Mouse (Mus musculus) liver, embryonic 12.5 days (tissue): ENCODE data around the gene Gm17359. TPM values are rescaled to one million over a fixed set of nuclear protein-coding genes. Genes with fewer than 3 reads are reported as not detected.

Experiments used
- ATAC-seq: fragments of 200-750 bp; cut with Nextera tagmentation; 2 replicates; pipeline ENCODE4 v1.8.0; 2017; ENCODE audit warnings: moderate number of reproducible peaks, mild to moderate bottlenecking, moderate library complexity
- H3K27ac ChIP-seq: fragments of 300-500 bp; sonication (generic); 2 replicates; pipeline ENCODE4 v1.5.1; 2016; ENCODE audit warnings: mild to moderate bottlenecking
- H3K27me3 ChIP-seq: fragments of 300-500 bp; sonication (generic); replicated peaks from 2 replicates; pipeline ENCODE4 v1.6.1; 2016; ENCODE audit warnings: mild to moderate bottlenecking, moderate library complexity
- H3K36me3 ChIP-seq: fragments of 300-500 bp; sonication (generic); 2 replicates; pipeline ENCODE4 v1.6.1; 2016; ENCODE audit warnings: mild to moderate bottlenecking, moderate library complexity
- H3K4me1 ChIP-seq: fragments of 300-500 bp; sonication (generic); 2 replicates; pipeline ENCODE4 v1.6.1; 2016
- H3K4me2 ChIP-seq: fragments of 300-500 bp; sonication (generic); 2 replicates; pipeline ENCODE4 v1.6.1; 2016; ENCODE audit warnings: mild to moderate bottlenecking, moderate library complexity
- H3K4me3 ChIP-seq: fragments of 300-500 bp; sonication (generic); 2 replicates; pipeline ENCODE4 v1.5.1; 2016; ENCODE audit warnings: mild to moderate bottlenecking, moderate library complexity
- H3K9ac ChIP-seq: fragments of 300-500 bp; sonication (generic); 2 replicates; pipeline ENCODE4 v1.6.1; 2016; ENCODE audit warnings: mild to moderate bottlenecking, moderate library complexity
- H3K9me3 ChIP-seq: fragments of 300-500 bp; sonication (generic); replicated peaks from 2 replicates; pipeline ENCODE4 v1.6.1; 2016; ENCODE audit warnings: mild to moderate bottlenecking, moderate library complexity
- WGBS: fragments of 180-500 bp; shearing (Covaris S2); methylation state at CpG from one replicate; pipeline ENCODE4 v1.1.7; 2016; ENCODE audit not compliant: insufficient replicate concordance; 5-methylcytosine and 5-hydroxymethylcytosine counted together
- polyA plus RNA-seq: library from polyadenylated mRNA; unstranded; fragments of >200 nt; fragmentation: Nextera tagmentation; extraction: Ambion mirVana; gene quantifications from 2 replicates; pipeline ENCODE4 v1.2.1, GENCODE M21; 2016

Gm17359 gene
- polyA plus RNA-seq, 1 experiment from 2014 or later, result not detected

DNA sequence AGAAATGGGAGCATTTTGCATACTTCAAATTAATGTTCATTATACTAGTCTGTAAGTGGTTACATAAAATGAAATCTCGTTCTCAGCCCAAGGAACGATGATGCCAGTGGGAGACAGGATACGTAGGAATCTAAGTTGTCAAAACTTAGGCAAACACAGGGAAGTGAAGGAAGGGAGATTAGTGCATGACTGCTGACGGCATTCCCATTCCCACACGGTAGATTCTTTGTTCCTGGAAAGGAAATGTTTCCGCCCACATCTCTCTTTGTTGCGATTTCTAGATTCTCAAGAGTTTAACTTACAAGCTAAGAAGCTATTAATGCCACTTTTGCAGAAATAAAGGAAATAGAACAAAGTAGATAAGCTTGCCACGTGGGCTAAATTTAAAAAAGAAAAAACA is 29.6 kb downstream of the Gm17359 start:
- no peaks in the 10 kb centered on the region for H3K27me3 ChIP-seq
- H3K27ac ChIP-seq, result no peak overlapping the region
- 55% methylated on average over 8 of the region's 8 CpGs for WGBS
- H3K36me3 ChIP-seq, result no peaks in the 10 kb centered on the region
- no peak for ATAC-seq
- H3K9ac ChIP-seq, result no peak overlapping the region
- H3K4me1 ChIP-seq, result no peaks in the 10 kb centered on the region
- no peak overlapping the region for H3K4me2 ChIP-seq
- H3K4me3 ChIP-seq, result no peak overlapping the region
- no peaks in the 10 kb centered on the region for H3K9me3 ChIP-seq

DNA sequence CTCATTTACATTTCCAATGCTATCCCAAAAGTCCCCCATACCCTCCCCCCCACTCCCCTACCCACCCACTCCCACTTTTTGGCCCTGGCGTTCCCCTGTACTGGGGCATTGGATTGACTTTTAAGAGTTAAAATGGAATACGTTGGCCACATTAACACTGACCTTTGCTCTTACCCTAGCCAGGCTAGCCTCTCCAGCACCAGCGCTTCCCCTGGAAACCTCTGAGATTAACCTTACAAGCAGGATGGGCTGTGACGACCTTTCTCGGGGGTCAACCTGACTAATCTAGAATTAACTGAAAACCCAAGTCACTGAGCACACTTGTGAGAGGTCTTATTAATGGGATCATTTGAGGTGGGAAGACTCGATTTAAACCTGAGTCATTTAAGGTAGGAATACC is 31.8 kb downstream of the Gm17359 start:
- Histone ChIP-seq H3K27me3 (no peaks in the 10 kb centered on the region), H3K9ac (no peak overlapping the region), H3K27ac (no peak overlapping the region), H3K9me3 (no peaks in the 10 kb centered on the region), H3K36me3 (no peaks in the 10 kb centered on the region), H3K4me1 (no peaks in the 10 kb centered on the region), H3K4me2 (no peak overlapping the region), H3K4me3 (no peak overlapping the region)
- WGBS, result 49% methylated on average over 6 of the region's 6 CpGs
- no peak for ATAC-seq

DNA sequence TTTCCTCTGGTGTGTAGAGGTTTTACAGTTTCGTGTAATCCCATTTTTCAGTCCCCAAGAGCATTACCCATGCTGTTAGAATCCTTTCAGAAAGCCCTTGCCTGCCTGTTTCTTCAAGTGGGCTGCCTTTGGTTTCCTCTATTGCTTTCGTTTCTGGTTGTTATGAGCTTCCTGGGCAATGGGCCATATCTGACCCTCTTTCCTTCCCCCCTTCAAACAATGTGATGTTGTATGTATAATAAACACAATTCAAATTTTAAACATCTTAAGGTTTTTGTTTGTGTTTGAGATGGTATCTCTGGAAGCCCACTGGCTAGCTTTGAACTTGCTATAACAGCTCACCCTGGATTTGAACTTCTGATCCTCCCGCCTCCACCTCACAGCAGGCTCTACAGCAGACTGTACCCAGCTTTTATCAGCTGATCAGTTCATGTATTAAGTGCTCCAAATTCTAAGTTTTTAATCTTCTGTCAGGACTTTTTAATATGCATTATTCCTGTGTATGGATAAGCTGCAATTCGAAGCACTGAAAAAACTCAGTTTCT is 34.0 kb downstream of the Gm17359 start:
- Histone ChIP-seq H3K9me3 (no peaks in the 10 kb centered on the region), H3K27me3 (no peaks in the 10 kb centered on the region), H3K27ac (no peak overlapping the region), H3K36me3 (no peaks in the 10 kb centered on the region), H3K4me1 (no peaks in the 10 kb centered on the region), H3K4me2 (no peak overlapping the region), H3K4me3 (no peak overlapping the region), H3K9ac (no peak overlapping the region)
- 53% methylated on average over 4 of the region's 4 CpGs for WGBS
- ATAC-seq, result no peak

DNA sequence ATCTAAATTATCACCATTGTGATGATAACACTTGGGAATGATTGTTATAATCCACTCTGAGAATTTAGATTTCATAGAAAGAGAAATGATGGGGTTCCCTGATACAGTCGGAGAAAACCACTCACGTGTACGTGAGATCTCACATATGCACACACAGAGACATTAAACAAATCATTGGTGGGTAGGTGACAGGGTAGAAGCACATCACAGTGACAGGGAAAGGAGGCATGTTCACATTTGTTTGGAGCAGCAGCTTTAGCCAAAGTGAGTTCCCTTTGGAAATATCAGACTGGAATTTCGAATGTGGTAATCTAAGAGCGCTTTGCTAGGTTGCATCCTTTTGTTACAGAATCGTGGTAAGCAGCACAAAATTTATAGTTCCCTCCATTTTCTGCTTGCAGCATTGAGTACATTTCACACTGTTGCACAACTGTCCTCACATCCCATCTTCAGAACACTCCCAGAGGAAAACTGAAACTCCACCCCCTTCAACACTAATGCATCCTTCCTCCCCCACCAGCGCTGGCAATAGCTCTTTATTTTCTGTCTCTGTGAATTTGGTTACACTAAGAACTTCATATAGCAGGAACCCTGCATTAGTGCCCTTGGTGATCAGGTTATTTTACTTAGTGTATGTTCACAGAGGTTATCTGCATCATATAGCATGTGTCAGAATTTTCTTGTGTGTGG is 35.2 kb downstream of the Gm17359 start:
- no peak for ATAC-seq
- H3K27ac ChIP-seq, result no peak overlapping the region
- no peak overlapping the region for H3K9ac ChIP-seq
- no peaks in the 10 kb centered on the region for H3K27me3 ChIP-seq
- 64% methylated on average over 7 of the region's 7 CpGs for WGBS
- H3K9me3 ChIP-seq, result no peaks in the 10 kb centered on the region
- H3K4me2 ChIP-seq, result no peak overlapping the region
- H3K36me3 ChIP-seq, result no peaks in the 10 kb centered on the region
- H3K4me1 ChIP-seq, result no peaks in the 10 kb centered on the region
- no peak overlapping the region for H3K4me3 ChIP-seq

DNA sequence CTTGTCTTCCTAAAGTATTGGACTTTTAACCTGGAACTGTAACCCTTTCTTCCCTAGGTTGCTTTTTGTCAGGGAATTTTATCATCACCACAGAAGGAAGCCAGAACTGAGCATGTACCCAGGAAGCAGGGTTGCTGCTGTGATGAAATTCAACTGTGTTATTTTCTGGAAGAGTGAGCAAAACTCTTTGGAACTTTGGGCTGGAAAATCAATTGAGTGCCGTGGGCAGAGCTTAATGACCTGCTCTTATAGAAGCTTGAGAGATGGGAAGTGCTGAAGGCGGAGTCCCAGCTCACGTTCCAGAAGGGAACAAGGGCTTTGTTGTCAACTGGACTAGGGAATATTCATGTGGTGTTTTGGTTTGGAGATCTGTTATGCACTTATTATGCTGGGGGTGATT is 37.5 kb downstream of the Gm17359 start:
- Histone ChIP-seq H3K27me3 (no peaks in the 10 kb centered on the region), H3K27ac (no peak overlapping the region), H3K36me3 (no peaks in the 10 kb centered on the region), H3K9me3 (no peaks in the 10 kb centered on the region), H3K9ac (no peak overlapping the region), H3K4me3 (no peak overlapping the region), H3K4me1 (no peaks in the 10 kb centered on the region), H3K4me2 (no peak overlapping the region)
- ATAC-seq, result no peak
- WGBS, result 55% methylated on average over 3 of the region's 3 CpGs

DNA sequence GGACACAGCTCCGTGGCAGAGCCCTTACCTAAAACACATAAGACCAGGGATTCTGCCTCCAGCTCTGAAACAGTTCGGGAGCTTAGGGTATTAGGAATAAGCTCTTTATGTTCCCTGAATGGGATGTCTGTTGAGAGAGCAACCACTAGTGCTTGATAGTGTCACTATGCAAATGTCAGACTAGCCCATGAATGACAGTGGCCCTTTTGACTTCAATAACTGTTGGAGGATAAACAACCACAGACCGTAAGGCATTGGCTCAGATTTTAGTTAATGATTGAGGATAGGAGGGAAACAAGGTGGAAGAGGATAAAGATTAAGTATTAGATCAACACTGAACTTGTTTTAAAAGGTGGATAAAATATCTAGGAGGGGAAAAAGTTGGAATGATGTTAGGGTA is 41.6 kb downstream of the Gm17359 start:
- no peak for ATAC-seq
- Histone ChIP-seq H3K4me3 (no peak overlapping the region), H3K4me1 (no peaks in the 10 kb centered on the region), H3K27ac (no peak overlapping the region), H3K27me3 (no peaks in the 10 kb centered on the region), H3K9me3 (no peaks in the 10 kb centered on the region), H3K4me2 (no peak overlapping the region), H3K36me3 (no peaks in the 10 kb centered on the region), H3K9ac (no peak overlapping the region)
- WGBS, result 58% methylated on average over 3 of the region's 3 CpGs

DNA sequence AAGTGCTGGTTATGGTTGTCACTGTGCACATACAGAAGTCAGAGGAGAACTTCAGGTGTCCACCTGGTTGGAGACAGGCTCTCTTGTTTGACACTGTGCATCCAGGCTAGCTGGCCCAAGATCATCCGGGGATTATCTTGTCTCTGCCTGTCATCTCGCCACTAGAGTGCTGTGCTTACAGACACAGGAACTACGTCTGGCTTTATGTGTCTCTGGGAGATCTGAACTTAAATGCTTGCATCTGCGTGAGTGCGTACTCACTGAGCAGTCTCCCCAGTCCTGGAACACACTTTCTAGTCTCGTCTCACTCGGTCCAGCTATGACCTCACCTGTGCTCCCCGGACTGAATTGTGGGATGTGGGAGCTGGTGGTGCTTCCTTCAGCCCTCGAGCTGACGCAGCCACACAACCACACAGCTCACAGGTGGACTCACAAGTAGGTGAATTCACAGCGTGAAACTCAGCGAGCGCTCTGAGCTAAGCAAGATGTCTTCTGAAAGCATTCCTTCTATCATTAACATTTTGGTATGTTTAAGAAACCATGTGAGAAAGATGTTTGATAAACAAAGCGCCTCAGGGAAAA is 42.9 kb downstream of the Gm17359 start:
- Histone ChIP-seq H3K9me3 (no peaks in the 10 kb centered on the region), H3K36me3 (no peaks in the 10 kb centered on the region), H3K4me3 (no peak overlapping the region), H3K4me1 (no peaks in the 10 kb centered on the region), H3K27me3 (no peaks in the 10 kb centered on the region), H3K27ac (no peak overlapping the region), H3K9ac (no peak overlapping the region), H3K4me2 (no peak overlapping the region)
- WGBS, result 69% methylated on average over 14 of the region's 14 CpGs
- no peak for ATAC-seq

DNA sequence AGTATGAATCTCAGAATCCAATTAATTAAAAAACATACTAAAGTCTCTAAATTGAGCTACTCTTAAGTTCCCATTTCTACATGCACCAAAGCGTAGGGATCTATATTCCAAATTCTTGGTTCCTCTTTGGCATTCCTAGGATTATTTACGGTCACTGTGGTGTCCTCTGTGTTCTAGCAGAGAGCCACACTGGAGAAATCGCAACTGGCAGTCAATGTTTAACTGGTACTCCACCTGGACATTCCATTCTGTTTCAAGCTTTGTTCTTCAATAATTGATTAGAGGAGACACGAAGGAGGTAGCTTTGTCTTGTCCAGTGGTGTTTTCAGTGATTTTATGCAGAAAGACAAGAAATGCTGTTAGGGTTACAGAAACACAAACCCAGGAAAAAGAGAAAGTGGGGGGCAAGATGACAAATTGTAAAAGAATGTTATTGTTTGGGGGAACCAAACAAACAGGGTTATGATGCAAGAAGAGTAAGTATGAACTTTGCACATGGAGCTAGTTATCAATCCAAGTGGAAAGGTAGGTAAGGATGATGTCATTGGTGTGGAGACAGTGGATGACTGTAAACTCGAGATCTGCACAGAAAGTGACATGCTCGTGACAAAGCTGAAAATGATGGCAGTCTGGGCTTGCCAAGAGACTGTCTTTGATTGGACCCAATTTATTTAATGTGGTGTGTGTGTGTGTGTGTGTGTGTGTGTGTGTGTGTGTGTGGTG is 43.6 kb downstream of the Gm17359 start:
- Histone ChIP-seq H3K36me3 (no peaks in the 10 kb centered on the region), H3K4me2 (no peak overlapping the region), H3K27ac (no peak overlapping the region), H3K9me3 (no peaks in the 10 kb centered on the region), H3K9ac (no peak overlapping the region), H3K27me3 (no peaks in the 10 kb centered on the region), H3K4me1 (no peaks in the 10 kb centered on the region), H3K4me3 (no peak overlapping the region)
- 58% methylated on average over 6 of the region's 6 CpGs for WGBS
- no peak for ATAC-seq

DNA sequence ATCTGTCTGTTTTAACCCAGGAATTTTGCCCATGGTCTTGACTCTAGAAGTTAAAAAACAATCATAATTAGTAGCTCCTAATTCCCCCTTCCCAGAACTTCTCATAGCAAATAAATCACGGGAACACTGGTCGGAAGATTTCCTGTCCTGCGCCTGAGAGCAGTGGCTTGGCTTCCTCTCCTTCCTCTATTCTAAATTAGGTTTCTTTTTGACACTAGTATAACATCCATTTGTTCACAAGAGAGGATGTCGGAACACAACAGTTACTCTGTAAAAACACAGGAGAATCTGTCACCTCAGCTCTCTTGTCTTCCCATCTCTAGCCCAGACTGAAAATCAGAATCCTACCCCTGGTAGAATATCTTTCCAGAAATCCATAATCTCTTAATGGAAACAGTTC is 44.9 kb downstream of the Gm17359 start:
- Histone ChIP-seq H3K9me3 (no peaks in the 10 kb centered on the region), H3K4me2 (no peak overlapping the region), H3K27ac (no peak overlapping the region), H3K36me3 (no peaks in the 10 kb centered on the region), H3K4me3 (no peak overlapping the region), H3K4me1 (no peaks in the 10 kb centered on the region), H3K9ac (no peak overlapping the region), H3K27me3 (no peaks in the 10 kb centered on the region)
- ATAC-seq, result no peak
- 42% methylated on average over 4 of the region's 4 CpGs for WGBS

DNA sequence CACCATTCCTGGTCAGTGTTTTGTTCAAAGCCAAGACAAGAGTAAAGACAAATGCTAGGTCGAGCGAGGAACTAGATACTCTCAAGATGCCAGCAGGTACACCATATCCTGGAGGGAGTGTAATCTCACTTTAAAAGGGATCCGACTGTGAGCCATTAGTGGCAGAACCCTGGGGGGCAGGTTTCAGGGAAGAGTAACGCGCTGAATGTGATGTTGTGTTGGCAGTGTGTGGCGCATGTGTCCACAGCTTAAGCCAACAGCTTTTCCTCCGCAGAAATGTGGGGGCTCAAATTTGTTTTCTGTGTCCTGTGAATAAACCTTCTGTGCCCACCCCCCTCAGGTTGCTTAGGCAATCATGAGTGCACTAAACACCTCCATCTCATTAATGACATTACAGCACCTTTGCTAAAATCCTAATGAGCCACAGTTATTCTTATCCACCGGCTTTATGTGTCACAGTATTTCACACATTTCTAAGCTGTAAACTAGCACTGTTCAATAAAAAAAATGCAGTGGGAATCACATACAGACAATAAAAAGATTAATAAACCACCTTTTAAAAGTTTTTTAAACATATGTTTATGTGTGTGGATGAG is 49.1 kb downstream of the Gm17359 start:
- 32% methylated on average over 8 of the region's 8 CpGs for WGBS
- no peak for ATAC-seq
- no peaks in the 10 kb centered on the region for H3K4me1 ChIP-seq
- H3K9ac ChIP-seq, result no peak overlapping the region
- H3K9me3 ChIP-seq, result no peaks in the 10 kb centered on the region
- no peaks in the 10 kb centered on the region for H3K27me3 ChIP-seq
- H3K36me3 ChIP-seq, result no peaks in the 10 kb centered on the region
- no peak overlapping the region for H3K4me3 ChIP-seq
- no peak overlapping the region for H3K4me2 ChIP-seq
- no peak overlapping the region for H3K27ac ChIP-seq

DNA sequence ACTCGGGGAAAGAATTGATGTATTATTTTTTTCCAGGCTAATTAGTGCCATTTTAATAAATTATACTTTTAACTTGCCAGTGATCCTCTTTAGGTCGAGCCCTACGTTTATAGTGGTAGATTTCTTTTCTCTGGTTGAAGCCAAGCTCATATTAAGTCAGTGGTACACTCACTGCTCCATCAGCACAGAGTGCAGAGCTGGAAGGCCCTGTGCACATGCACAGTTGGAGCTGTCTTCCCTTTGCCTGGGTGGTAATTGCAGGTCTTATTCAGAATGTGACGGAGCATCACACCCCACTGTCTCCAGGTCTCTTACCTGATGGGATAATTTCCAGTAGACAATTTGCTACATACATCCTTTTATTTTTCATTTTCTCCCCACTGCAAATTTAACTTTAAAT is 52.6 kb downstream of the Gm17359 start:
- 65% methylated on average over 4 of the region's 4 CpGs for WGBS
- H3K27me3 ChIP-seq, result no peaks in the 10 kb centered on the region
- no peak overlapping the region for H3K4me2 ChIP-seq
- H3K4me1 ChIP-seq, result no peaks in the 10 kb centered on the region
- H3K9me3 ChIP-seq, result 0 out of 2 replicates have a peak, but pooled peaks cover 5% of the 10 kb centered on the region
- ATAC-seq, result no peak
- no peaks in the 10 kb centered on the region for H3K36me3 ChIP-seq
- H3K9ac ChIP-seq, result no peak overlapping the region
- no peak overlapping the region for H3K27ac ChIP-seq
- H3K4me3 ChIP-seq, result no peak overlapping the region

DNA sequence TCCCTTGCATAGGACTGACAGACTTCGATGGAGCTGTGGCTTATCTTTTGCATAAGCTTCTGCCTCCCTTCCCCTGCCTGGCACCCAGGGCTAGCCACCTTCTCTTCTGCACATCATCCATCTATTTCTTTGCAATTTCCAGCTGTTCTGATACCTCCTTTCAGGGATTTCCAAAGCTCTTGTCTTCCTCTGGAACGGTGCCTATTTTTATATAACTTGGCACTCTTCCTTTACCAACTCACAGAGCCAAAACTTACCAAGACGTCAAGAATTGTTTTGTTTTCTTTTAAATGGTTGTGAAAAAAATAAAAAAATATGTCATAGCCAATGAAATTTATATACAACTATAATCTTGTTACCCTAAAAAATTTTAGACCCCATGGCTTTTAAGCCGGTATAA is 64.1 kb downstream of the Gm17359 start:
- Histone ChIP-seq H3K36me3 (no peaks in the 10 kb centered on the region), H3K27me3 (no peaks in the 10 kb centered on the region), H3K9ac (no peak overlapping the region), H3K4me1 (no peaks in the 10 kb centered on the region), H3K27ac (no peak overlapping the region), H3K4me2 (no peak overlapping the region), H3K9me3 (no peaks in the 10 kb centered on the region), H3K4me3 (no peak overlapping the region)
- no peak for ATAC-seq
- 61% methylated on average over 4 of the region's 4 CpGs for WGBS
